Mouse (Mus musculus): ENCODE results near the gene Tada1. TPM values are rescaled to one million over a fixed set of nuclear protein-coding genes. Genes with fewer than 3 reads are reported as not detected.

Gene Tada1
- polyA plus RNA-seq, 1 experiment from 2014 or later, result 30.6 TPM

GRCm38 (mm10) chr1:166384614-166385013 is 5.7 kb downstream of the Tada1 start:
- no peak for ATAC-seq (ENCODE audit: extremely low read depth, insufficient number of reproducible peaks, low FRiP score, low TSS enrichment)
- no peaks in the 10 kb centered on the region for H3K27me3 ChIP-seq (replicated peaks)
- H3K27ac ChIP-seq (replicated peaks), result no peak overlapping the region
- peaks cover 77% of the 10 kb centered on the region for H3K36me3 ChIP-seq
- 93% methylated on average over 10 of the region's 10 CpGs for WGBS
- no peak overlapping the region for H3K4me2 ChIP-seq
- H3K4me3 ChIP-seq, result no peak overlapping the region
- H3K9me3 ChIP-seq, result no peaks in the 10 kb centered on the region
- peaks cover 36% of the 10 kb centered on the region for H3K4me1 ChIP-seq
- no peak overlapping the region for H3K9ac ChIP-seq

- WGBS, result 85% methylated on average over 5 of the region's 5 CpGs
These were observed 6.5 kb downstream of the Tada1 start for GRCm38 (mm10) chr1:166385431-166385830.

DNA sequence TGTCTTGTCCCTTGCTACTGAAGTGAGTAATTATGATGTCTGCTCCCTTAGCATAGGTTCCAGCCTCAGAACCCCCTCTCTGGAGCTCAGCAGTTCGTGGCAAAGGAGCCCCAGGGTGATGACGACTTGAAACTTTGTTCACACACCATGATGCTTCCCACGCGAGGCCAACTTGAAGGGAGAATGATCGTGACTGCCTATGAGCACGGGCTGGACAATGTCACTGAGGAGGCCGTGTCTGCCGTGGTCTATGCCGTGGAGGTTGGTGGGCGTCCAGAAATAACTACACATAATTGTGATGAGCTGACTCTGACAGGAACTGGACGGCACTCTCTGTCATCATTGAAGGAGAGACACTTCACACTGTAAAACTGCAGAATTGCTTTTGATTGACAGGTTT is 9.6 kb downstream of the Tada1 start:
- Histone ChIP-seq H3K27me3 (replicated peaks) (no peaks in the 10 kb centered on the region), H3K9me3 (no peaks in the 10 kb centered on the region), H3K4me2 (no peak overlapping the region), H3K9ac (no peak overlapping the region), H3K36me3 (peaks cover 100% of the 10 kb centered on the region), H3K4me1 (peaks cover 17% of the 10 kb centered on the region), H3K4me3 (no peak overlapping the region), H3K27ac (replicated peaks) (peak overlapping the region; percentile 17)
- WGBS, result 56% methylated on average over 11 of the region's 11 CpGs
- ATAC-seq (ENCODE audit: extremely low read depth, insufficient number of reproducible peaks, low FRiP score, low TSS enrichment), result no peak

More at GRCm38 (mm10) chr1:166385431-166385830, 6.5 kb downstream of the Tada1 start:
- Histone ChIP-seq H3K9me3 (no peaks in the 10 kb centered on the region), H3K36me3 (peaks cover 85% of the 10 kb centered on the region), H3K4me3 (no peak overlapping the region), H3K4me1 (peaks cover 33% of the 10 kb centered on the region), H3K27ac (replicated peaks) (no peak overlapping the region), H3K9ac (no peak overlapping the region), H3K4me2 (no peak overlapping the region), H3K27me3 (replicated peaks) (no peaks in the 10 kb centered on the region)
- ATAC-seq (ENCODE audit: extremely low read depth, insufficient number of reproducible peaks, low FRiP score, low TSS enrichment), result no peak

DNA sequence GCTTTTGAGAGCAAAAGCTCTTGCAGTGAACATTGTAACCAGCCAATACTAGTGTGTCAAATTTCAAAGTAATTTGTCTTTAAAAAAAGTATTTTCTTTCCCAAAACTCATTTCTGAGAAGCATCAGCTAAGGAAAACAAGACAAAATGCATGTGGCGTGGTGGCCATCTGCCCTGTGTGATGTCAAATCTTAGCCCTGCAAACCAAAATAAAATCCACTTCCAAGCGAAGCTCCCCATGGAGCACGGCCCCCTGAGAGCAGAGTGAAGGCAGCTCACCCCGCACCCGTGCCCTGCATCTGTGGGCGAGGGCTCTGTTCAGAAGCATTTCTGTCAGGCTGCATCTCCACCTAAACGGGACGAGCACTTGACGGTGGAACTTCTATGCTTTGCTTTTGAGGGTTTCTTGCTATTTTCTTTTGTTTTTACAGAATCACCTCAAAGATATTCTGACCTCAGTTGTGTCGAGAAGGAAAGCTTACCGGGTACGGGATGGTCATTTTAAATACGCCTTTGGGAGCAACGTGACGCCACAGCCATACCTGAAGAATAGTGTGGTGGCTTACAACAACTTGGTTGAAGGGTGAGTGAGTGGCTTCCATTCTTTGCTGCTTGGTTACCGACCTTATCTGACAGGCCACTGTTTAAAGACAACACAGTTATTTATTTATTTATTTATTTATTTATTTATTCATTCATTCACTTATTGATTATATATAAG is 10.7 kb downstream of the Tada1 start:
- WGBS, result 91% methylated on average over 16 of the region's 16 CpGs
- no peak overlapping the region for H3K9ac ChIP-seq
- no peaks in the 10 kb centered on the region for H3K27me3 ChIP-seq (replicated peaks)
- ATAC-seq (ENCODE audit: extremely low read depth, insufficient number of reproducible peaks, low FRiP score, low TSS enrichment), result no peak
- H3K4me1 ChIP-seq, result peaks cover 17% of the 10 kb centered on the region
- peak overlapping the region; percentile 17; the same call in 1 of the 2 replicates for H3K27ac ChIP-seq (replicated peaks)
- no peaks in the 10 kb centered on the region for H3K9me3 ChIP-seq
- H3K36me3 ChIP-seq, result peaks cover 100% of the 10 kb centered on the region
- no peak overlapping the region for H3K4me3 ChIP-seq
- no peak overlapping the region for H3K4me2 ChIP-seq

DNA sequence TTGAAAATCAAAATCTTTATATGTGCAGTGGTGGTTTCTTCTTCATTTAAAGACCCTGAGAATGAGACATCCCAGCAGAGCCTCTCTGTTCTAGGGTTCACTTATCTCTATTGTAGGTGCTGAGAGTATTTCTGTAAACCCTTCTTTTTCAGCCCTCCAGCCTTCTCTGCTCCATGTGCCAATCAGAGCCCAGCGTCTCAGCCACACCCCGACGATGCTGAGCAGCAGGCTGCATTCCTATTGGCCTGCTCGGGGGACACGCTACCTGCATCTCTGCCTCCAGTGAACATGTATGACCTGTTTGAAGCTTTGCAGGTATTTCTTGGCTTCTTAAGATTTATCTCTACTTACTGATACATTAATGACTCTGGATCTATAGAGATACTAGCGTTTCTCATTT is 12.8 kb downstream of the Tada1 start:
- no peak overlapping the region for H3K4me2 ChIP-seq
- no peak for ATAC-seq (ENCODE audit: extremely low read depth, insufficient number of reproducible peaks, low FRiP score, low TSS enrichment)
- WGBS, result 88% methylated on average over 6 of the region's 6 CpGs
- H3K9ac ChIP-seq, result no peak overlapping the region
- H3K36me3 ChIP-seq, result peaks cover 100% of the 10 kb centered on the region
- H3K27me3 ChIP-seq (replicated peaks), result no peaks in the 10 kb centered on the region
- H3K4me1 ChIP-seq, result peaks cover 17% of the 10 kb centered on the region
- no peak overlapping the region for H3K4me3 ChIP-seq
- H3K9me3 ChIP-seq, result no peaks in the 10 kb centered on the region
- no peak overlapping the region for H3K27ac ChIP-seq (replicated peaks)

DNA sequence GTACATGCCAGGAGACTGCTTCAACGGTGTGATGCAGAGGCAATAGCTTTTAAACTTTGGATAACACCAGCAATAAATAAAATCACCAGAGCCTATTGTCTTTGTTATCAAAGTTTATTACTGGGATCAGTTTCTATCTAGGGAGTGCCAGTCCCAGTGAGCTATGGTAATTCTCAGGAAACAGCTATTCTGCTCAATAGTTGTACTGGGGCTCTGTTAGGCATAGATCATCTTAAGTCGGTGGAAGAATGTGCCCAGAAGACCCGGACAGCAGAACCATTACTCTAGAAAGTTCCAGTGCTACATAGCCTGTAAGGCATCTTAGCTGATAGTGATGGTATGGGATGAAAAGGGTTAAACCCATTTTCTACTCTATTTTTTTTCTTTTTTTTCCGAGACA is 15.9 kb downstream of the Tada1 start:
- Histone ChIP-seq H3K27me3 (replicated peaks) (no peaks in the 10 kb centered on the region), H3K9me3 (no peaks in the 10 kb centered on the region), H3K4me3 (no peak overlapping the region), H3K4me1 (no peaks in the 10 kb centered on the region), H3K27ac (replicated peaks) (no peak overlapping the region), H3K4me2 (no peak overlapping the region), H3K9ac (no peak overlapping the region), H3K36me3 (peaks cover 100% of the 10 kb centered on the region)
- 75% methylated on average over 4 of the region's 4 CpGs for WGBS
- no peak for ATAC-seq (ENCODE audit: extremely low read depth, insufficient number of reproducible peaks, low FRiP score, low TSS enrichment)

- ATAC-seq (ENCODE audit: extremely low read depth, insufficient number of reproducible peaks, low FRiP score, low TSS enrichment), result no peak
- no peaks in the 10 kb centered on the region for H3K27me3 ChIP-seq (replicated peaks)
- no peaks in the 10 kb centered on the region for H3K4me1 ChIP-seq
- H3K36me3 ChIP-seq, result peaks cover 100% of the 10 kb centered on the region
- no peak overlapping the region for H3K27ac ChIP-seq (replicated peaks)
- no peaks in the 10 kb centered on the region for H3K9me3 ChIP-seq
- no peak overlapping the region for H3K9ac ChIP-seq
- H3K4me2 ChIP-seq, result no peak overlapping the region
- 86% methylated on average over 5 of the region's 5 CpGs for WGBS
- no peak overlapping the region for H3K4me3 ChIP-seq
These were observed 16.8 kb downstream of the Tada1 start for GRCm38 (mm10) chr1:166395661-166396060.

DNA sequence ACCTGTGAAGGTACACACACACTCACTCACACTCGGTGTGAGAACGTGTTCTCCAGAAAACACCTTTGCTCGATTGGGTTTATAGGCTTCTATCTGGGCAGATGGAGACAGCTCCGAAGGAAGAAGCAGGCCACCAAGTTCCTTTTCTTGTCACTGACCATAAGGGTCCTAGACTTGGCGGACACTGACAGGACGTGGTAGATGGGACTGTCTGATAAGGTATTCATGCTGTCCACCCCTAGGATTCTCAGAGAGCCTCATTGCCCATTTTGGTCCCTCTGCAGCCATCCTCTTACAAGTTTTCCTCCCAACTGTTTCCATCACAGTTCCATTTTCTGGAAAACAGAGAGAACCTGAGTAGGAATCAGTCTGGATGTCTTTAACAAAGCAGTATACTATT is 17.5 kb downstream of the Tada1 start:
- ATAC-seq (ENCODE audit: extremely low read depth, insufficient number of reproducible peaks, low FRiP score, low TSS enrichment), result no peak
- Histone ChIP-seq H3K9me3 (no peaks in the 10 kb centered on the region), H3K4me2 (no peak overlapping the region), H3K4me1 (no peaks in the 10 kb centered on the region), H3K27me3 (replicated peaks) (no peaks in the 10 kb centered on the region), H3K9ac (no peak overlapping the region), H3K27ac (replicated peaks) (no peak overlapping the region), H3K4me3 (no peak overlapping the region), H3K36me3 (peaks cover 100% of the 10 kb centered on the region)
- WGBS, result 85% methylated on average over 6 of the region's 6 CpGs

DNA sequence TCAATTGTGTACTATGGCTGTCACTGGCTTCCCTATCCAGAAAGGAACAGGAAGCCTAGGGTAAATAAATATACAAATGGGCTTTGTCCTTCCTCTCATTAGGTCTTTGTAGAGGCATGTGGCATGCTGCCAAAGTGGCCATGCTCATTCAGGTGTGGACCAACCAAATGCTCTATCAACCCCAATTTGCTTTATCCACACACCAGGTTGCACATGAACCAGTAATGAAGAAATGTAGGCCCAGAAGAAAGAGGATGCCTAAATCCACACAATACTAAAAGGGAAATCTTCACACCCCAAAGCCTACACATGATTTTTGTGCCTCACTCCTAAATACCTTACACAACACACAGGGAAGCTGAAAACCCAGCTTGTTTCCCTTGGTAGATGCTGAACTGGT is 22.6 kb downstream of the Tada1 start:
- H3K4me3 ChIP-seq, result no peak overlapping the region
- H3K27me3 ChIP-seq (replicated peaks), result no peaks in the 10 kb centered on the region
- H3K9ac ChIP-seq, result no peak overlapping the region
- no peaks in the 10 kb centered on the region for H3K9me3 ChIP-seq
- H3K27ac ChIP-seq (replicated peaks), result no peak overlapping the region
- H3K36me3 ChIP-seq, result peaks cover 96% of the 10 kb centered on the region
- no peak for ATAC-seq (ENCODE audit: extremely low read depth, insufficient number of reproducible peaks, low FRiP score, low TSS enrichment)
- H3K4me1 ChIP-seq, result peaks cover 21% of the 10 kb centered on the region
- no peak overlapping the region for H3K4me2 ChIP-seq

GRCm38 (mm10) chr1:166402003-166402402 is 23.1 kb downstream of the Tada1 start:
- Histone ChIP-seq H3K4me3 (no peak overlapping the region), H3K9me3 (no peaks in the 10 kb centered on the region), H3K9ac (no peak overlapping the region), H3K27me3 (replicated peaks) (no peaks in the 10 kb centered on the region), H3K36me3 (peaks cover 96% of the 10 kb centered on the region), H3K27ac (replicated peaks) (no peak overlapping the region), H3K4me1 (peaks cover 24% of the 10 kb centered on the region), H3K4me2 (no peak overlapping the region)
- WGBS, result 60% methylated on average over 4 of the region's 4 CpGs
- no peak for ATAC-seq (ENCODE audit: extremely low read depth, insufficient number of reproducible peaks, low FRiP score, low TSS enrichment)

GRCm38 (mm10) chr1:166403846-166404245 is 24.9 kb downstream of the Tada1 start:
- no peak overlapping the region for H3K4me2 ChIP-seq
- WGBS, result 80% methylated on average over 3 of the region's 3 CpGs
- no peaks in the 10 kb centered on the region for H3K27me3 ChIP-seq (replicated peaks)
- H3K9ac ChIP-seq, result no peak overlapping the region
- H3K4me1 ChIP-seq, result peaks cover 34% of the 10 kb centered on the region
- no peaks in the 10 kb centered on the region for H3K9me3 ChIP-seq
- ATAC-seq (ENCODE audit: extremely low read depth, insufficient number of reproducible peaks, low FRiP score, low TSS enrichment), result no peak
- H3K4me3 ChIP-seq, result no peak overlapping the region
- peaks cover 89% of the 10 kb centered on the region for H3K36me3 ChIP-seq
- no peak overlapping the region for H3K27ac ChIP-seq (replicated peaks)

- peaks cover 13% of the 10 kb centered on the region for H3K9me3 ChIP-seq
- peak; percentile 63 for ATAC-seq (ENCODE audit: extremely low read depth, insufficient number of reproducible peaks, low FRiP score, low TSS enrichment)
- peak overlapping the region; percentile 71 for H3K4me3 ChIP-seq
- H3K4me2 ChIP-seq, result peak overlapping the region; percentile 79
- peak overlapping the region; percentile 71 for H3K27ac ChIP-seq (replicated peaks)
- peaks cover 40% of the 10 kb centered on the region for H3K36me3 ChIP-seq
- 1% methylated on average over 40 of the region's 45 CpGs for WGBS
- no peaks in the 10 kb centered on the region for H3K27me3 ChIP-seq (replicated peaks)
- peak overlapping the region; percentile 89 for H3K9ac ChIP-seq
- peaks cover 31% of the 10 kb centered on the region for H3K4me1 ChIP-seq
These were observed 30.3 kb downstream of the Tada1 start for GRCm38 (mm10) chr1:166409177-166409700.

Data from heart, embryonic 13.5 days (tissue).